Mouse (Mus musculus) T-cell, adult 66 days (primary cell): ENCODE results near the gene Gm29289. TPM values are rescaled to one million over a fixed set of nuclear protein-coding genes. Genes with fewer than 3 reads are reported as not detected.

ENCODE experiments used
- total RNA-seq, 2 experiments: library from RNA; stranded (reverse); gene quantifications; 3 replicates in 1 of 2; 4 replicates in 1 of 2; pipeline ENCODE4 v1.2.4; 2023

The Gm29289 gene
- total RNA-seq, result not detected

GRCm38 (mm10) chrY:2932282-2932681, at the start of gene Gm29289:
Gene Gm29289, plus strand, starts transcription at chrY:2932582.

DNA sequence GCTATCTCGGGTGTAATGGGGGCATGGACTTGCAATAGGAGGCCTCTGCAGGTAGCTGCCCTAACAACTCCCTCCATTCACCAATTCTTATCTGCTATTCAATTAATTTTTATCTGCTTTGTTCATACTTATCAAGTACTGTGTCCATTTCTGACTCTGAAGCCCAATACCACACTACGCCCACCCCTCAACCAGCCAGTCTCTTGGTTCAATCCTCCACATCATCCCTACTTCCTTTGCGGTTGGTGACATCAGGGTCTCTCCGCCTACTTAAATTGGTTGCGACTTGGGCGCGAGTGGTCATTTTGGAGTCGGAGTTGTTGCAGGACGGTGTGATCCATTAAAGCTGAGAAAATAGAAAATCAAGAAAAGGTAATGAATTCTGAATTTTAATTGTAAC, 31.7 kb upstream of the Gm29289 start, which contains the start of gene Gm10352:
Gene Gm10352 (plus strand): TSS at position 301 of the 400 bp plus-strand sequence.

Other genes starting within 250 kb of the Gm29289 start
- gene H2al2b, start 211.9 kb upstream of the Gm29289 start, total RNA-seq, result not detected
- gene Gm4064, start 136.4 kb upstream of the Gm29289 start, total RNA-seq, result not detected
- not detected for gene Rbmy, start 101.9 kb upstream of the Gm29289 start, total RNA-seq
- not detected for gene Gm10256, start 101.9 kb upstream of the Gm29289 start, total RNA-seq
- not detected for gene Gm10352, start 31.6 kb upstream of the Gm29289 start, total RNA-seq